Mouse (Mus musculus) hindlimb bud, embryonic 11.5 days (tissue): ENCODE results near the gene Fndc7.

Source experiments
- DNase-seq: peaks from one replicate; pipeline ENCODE4 v3.0.0-alpha.2; 2012; ENCODE audit warnings: low read depth, low spot score; ENCODE audit errors: extremely low spot score

The Fndc7 gene

GRCm38 (mm10) chr3:108889908-108890307 is at the start of gene Fndc7:
TSS of gene Fndc7 (minus strand) at chr3:108890008.
- no peak for DNase-seq

GRCm38 (mm10) chr3:108939573-108939972 is 49.8 kb upstream of the Fndc7 start, which contains the start of gene Henmt1:
TSS of gene Henmt1 (plus strand) at chr3:108939873.
- DNase-seq = no peak

GRCm38 (mm10) chr3:108938691-108939090 is 48.9 kb upstream of the Fndc7 start:
- DNase-seq = no peak

DNA sequence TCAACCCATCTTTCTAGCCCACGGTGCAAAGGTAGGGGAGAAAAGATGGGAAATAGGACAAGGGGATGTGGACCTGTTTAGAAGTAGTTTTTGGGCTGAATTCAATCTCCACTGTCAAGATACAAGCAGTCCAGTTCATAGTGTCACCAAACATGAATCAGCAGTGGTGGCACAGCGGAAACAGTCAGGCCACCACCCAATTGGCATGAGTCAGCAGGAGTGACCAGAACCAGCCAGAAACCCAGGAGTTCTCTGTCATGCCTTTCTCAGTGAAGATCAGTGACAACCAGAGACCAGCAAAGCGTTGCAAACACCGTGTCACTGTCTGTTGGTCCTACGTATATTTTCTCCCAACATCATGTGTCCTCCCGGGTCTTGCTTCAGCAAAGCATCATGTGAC is 43.7 kb upstream of the Fndc7 start:
- DNase-seq = no peak

DNA sequence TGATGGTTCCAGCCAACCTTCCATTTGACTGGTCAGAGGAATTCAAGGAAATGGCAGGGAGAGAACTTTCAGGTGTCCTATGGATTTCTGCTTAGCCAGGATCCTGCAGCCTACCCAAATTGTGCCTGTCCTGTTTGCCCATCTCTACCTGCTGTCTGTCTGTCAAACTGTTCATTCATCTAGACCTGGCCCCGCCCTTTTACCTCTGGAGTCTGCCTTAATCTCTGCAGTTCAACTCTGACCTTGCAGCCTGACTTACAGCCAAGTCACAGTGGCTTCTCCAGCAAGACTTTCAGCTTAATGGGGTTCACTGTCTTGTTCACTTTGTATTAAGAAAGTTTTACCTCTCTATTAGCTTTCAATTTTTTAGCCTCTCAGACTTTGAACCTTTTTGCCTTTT is 36.5 kb upstream of the Fndc7 start:
- no peak for DNase-seq

- DNase-seq = no peak
Observed at GRCm38 (mm10) chr3:108925677-108926076, 35.9 kb upstream of the Fndc7 start.

- no peak for DNase-seq
Observed at GRCm38 (mm10) chr3:108921822-108922221, 32.0 kb upstream of the Fndc7 start.

GRCm38 (mm10) chr3:108920442-108921070 is 30.7 kb upstream of the Fndc7 start:
- no peak for DNase-seq

DNA sequence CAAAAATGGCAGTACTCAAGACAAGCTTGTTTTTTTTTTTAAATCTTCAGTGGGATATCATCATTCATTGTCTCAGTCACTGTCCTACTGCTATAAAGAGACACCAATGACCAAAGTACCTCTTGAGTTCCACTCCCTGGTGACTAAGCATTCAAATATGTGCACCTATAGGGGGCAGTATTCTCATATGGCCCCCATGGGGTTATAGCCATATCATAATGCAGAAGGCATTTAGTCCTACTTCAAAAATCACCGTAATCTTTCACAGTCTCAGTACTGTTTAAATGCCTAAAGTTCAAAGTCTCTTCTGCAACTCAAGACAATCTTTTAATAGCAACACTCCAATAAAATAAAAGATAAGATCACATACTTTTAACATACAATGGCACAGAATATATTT is 29.0 kb upstream of the Fndc7 start:
- no peak for DNase-seq

DNA sequence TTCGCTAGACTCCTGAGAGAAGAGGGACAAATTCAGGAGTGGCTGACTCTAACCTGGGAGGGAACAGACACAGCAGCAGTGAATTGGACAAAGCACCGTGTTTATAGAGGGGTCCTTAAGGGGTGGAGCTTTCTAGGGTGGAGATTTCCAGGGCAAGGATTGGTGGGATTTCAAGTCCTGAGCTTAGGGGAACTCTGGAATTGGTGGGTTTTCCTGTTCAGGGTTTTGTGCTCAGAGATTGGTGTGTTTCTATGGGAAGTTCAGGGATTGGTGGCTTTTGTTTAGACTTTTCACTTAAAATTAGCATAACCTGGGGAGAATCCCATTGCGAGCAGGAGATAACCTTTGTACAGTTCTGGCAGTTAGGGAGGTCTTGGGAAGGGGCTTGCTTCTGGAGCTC is 28.2 kb upstream of the Fndc7 start:
- no peak for DNase-seq

- no peak for DNase-seq
Observed at GRCm38 (mm10) chr3:108916857-108917256, 27.0 kb upstream of the Fndc7 start.

GRCm38 (mm10) chr3:108915999-108916398 is 26.2 kb upstream of the Fndc7 start:
- DNase-seq = no peak

DNA sequence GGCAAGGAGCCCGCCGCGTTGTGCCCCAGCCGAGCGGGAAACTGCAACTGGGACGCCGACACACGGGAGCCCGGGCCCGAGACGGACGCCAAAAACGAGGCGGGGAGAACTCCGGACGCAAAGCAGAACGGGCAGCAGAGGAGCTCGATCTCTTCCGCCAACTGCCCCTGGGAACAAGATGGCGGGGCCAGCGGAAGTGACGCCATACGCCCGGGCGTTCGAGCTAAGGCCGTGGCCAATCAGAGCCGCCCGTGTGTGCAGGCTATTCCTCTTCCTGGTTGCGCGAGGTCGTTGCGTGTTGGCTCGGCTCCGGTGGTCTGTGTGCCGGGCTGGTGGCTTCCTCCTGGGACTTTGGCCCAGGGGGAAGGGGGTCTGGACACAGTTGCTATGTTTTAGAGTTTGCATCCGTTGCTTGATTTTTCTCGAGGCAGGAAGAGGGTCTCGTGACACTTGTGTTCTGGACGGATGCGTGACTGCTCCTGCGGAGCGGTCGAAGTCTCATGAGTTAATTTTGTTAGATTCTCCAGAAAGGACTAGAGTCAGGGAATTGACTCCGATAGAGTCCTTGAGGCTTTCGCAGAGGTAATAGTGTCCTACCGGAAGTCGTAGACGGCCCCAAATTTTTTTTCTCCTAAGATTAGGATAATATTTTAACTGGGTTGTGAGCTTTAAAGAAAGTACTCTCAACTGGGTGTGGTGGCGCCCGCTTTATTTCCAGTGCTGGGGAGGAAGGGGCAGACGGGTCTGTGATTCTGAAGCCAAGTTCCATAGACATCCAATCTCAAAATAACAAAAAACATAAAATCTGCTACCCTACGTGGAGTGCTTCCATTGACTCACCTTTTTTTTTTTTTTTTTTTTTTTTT is 22.0 kb upstream of the Fndc7 start, which contains the start of gene Prpf38b:
TSS of gene Prpf38b (minus strand) at position 180 of the 866 bp plus-strand sequence.
- peak; percentile 84 for DNase-seq

DNA sequence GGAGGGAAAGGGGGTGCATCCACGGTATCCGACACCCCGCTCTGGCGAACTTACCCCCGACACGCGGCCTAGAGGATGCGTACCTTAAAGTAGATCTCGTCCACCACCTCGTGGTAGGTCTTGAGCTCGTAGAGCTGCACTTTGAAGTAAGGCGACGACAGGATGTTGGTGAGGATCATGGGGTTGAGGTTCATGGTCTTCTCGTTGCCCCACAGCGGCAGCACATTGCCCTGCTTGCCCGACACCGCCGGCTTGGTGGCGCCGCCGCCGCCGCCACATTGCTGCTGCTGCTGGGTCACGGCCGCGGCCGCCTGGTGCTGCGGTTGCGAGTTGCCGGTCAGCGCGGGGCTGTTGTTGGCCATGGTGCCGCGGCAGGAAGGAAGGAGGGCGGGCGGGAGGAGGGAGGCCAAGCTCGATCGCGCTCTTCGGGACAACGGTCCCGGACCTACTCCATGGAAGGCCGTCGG is 21.3 kb upstream of the Fndc7 start:
- no peak for DNase-seq

DNA sequence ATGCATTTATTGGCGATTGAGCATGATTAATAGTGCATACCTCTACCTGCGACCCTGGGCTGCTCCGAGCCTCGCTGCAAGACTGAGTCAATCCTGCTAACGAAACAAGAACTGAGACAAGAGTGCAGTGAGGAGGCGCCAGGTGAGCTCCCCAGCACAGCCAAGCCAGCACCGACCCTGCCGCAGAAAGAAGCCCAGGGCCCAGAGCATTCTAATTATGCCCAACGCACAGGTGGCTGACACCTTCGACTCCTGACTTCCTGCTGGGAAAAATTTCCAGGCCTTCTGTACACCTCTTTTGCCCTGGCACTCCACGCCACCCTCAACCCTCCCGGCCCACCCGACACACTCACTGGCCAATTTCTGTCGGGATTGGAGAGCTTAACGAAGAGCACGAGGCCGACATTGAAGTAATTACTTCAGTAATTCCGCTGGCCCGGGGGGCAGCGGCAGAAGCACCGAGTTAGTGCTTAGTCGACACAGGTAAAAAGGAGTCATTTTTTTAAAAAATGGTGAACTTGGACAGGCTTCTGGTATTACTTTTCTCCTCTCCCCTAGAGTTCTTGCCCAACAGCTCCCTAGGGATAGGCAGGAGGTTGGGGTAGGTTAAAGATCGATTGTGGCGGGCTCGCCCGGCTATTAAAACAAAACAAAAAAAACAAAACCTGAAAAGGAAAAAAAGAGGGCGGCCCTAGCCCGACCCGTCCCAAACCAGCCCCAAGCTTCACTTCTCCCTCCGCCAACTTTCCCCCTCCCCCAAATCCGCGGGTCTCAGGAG is 20.7 kb upstream of the Fndc7 start:
- no peak for DNase-seq

DNA sequence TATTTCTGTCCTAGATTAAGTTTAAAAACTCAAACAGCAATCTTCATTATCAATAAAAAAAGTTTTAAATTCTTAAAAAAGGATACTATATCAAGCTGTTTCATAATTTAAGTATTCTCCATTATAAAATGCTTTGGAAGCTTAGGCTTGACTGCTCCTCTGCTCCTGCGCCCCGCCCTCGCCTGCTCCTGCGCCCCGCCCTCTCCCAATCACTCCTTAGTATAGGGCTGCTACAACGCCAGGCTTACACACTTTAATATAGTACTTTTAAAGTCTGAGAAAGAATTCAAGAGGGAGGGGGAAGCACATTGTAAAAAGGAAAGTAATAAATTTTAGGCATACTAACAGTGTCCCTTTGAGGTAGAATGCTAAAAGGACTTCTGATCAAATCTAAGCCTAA is 13.1 kb upstream of the Fndc7 start:
- DNase-seq = no peak

DNA sequence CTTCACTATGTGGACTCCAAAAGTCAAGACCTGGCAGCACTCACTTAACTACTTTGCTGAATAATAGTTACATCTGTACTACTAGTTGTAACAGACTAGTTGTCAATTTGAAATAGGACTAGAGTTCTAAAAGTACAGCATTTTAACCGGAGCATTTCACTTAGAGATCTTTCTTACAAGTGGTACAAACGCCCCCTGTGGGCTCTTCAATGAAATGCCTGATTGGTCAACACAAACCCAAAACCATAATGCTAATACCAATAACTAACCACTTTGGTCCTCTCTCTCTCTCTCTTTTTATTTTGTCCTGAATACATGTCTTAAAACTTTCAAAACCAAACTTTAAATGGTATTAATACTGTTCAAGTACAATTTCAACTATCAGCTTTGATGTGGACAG is 12.2 kb upstream of the Fndc7 start:
- DNase-seq = no peak

GRCm38 (mm10) chr3:108900681-108901080 is 10.9 kb upstream of the Fndc7 start:
- DNase-seq = no peak

- no peak for DNase-seq
Observed at GRCm38 (mm10) chr3:108900147-108900546, 10.3 kb upstream of the Fndc7 start.

GRCm38 (mm10) chr3:108898640-108899039 is 8.8 kb upstream of the Fndc7 start:
- no peak for DNase-seq

DNA sequence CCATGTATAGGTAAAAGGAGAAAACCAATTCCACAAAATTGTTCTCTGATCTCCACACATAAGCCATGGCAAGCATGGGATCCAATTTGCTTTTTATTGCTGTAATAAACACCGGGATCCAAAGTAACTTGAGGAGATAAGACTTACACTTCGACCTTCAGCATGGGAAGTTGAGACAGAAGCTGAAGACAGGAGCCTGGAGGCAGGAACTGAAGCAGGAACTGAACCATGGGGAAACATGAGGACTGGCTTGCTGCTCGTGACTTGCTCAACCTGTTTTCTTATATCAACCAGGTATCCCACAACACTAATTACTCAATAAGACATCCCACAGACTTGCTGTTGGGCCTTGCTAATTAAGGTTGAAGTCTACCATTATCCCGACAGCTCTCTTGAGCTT is 3.1 kb upstream of the Fndc7 start:
- no peak for DNase-seq
